Mouse (Mus musculus) left cerebral cortex, postnatal 25 days (tissue): ENCODE results near the gene Arx. TPM values are rescaled to one million over a fixed set of nuclear protein-coding genes. Genes with fewer than 3 reads are reported as not detected.
A peak's percentile ranks its signal among the peaks of the same experiment; 100 is the strongest.

Source experiments
- DNase-seq, 2 experiments: peaks; one replicate each; pipeline ENCODE4 v3.0.0; 2022; ENCODE audit warnings: low spot score in 2 of 2, mixed read lengths in 1 of 2
- intact Hi-C: fragments of 180-260 bp; cut with DNase I; formaldehyde crosslinking; loops from one replicate; pipeline ENCODE4 v1.15.1; 2025
- total RNA-seq, 2 experiments: library from RNA; stranded (reverse); gene quantifications; 2 replicates each; pipeline ENCODE4 v1.2.3; 2021

Gene Arx
- total RNA-seq, result 10 to 100 TPM; 18.2 to 19.8 TPM

- intact Hi-C loops, result loop anchor here (5.0 kb wide), 1 partner anchor 601 kb away; no protein-coding TSS in a partner anchor
These were observed at the start of gene Arx for GRCm38 (mm10) chrX:93286291-93286893. Gene Arx (plus strand): TSS chrX:93286445.

GRCm38 (mm10) chrX:93251329-93251728 is 34.9 kb upstream of the Arx start:
- intact Hi-C loops, result no loop called here
- DNase-seq, result no peak

More at GRCm38 (mm10) chrX:93286291-93286893, at the start of gene Arx:
- peak; percentile 55 to 65 for DNase-seq

- no peak for DNase-seq
- intact Hi-C loops, result no loop called here
These were observed 10.6 kb upstream of the Arx start for GRCm38 (mm10) chrX:93275689-93276088.

DNA sequence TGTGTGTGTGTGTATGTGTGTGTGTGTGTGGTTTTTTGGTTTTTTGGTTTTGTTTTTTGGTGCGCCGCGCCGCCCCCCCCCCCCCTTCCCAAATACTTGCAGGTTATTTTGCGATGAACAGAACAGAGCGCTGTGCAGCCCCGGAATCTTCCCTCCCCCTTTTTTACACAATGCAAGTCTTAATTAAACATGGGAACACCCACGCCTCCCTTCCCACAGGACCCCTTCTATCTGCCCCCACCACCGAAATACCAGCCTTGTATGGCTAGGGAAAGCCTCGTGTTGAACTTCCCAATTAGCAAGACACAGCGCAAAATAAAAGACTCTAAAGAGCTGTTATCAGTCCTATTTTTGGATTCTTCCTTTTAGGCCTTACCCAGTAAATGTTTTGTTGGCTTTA is 6.3 kb upstream of the Arx start:
- intact Hi-C loops, result loop anchor here (5.0 kb wide), 2 partner anchors 182 to 208 kb away; no protein-coding TSS in a partner anchor
- DNase-seq, result no peak

GRCm38 (mm10) chrX:93281028-93281723 is 5.1 kb upstream of the Arx start:
- intact Hi-C loops, result loop anchor here (5.0 kb wide), 2 partner anchors 181 to 209 kb away; no protein-coding TSS in a partner anchor
- DNase-seq, result peak; percentile 28 to 51

DNA sequence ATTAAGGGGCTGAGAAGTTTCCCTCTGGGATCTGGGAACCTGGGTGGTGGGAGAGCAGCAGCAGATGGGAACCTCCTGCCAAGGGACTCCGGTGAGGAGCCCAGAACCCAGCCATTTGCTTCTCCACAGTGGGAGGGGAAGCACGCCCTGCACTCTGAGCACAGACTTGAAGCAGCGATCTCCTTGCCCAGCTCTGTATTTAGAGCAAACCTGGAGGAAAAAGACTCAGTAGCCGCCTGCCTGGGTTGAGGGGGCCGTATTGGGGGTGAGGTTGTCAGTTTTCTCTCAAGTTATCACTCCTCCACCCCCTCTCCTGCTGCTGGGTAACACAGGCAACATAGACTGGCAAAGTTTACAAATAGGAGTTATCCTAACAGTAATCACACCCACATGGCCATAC is 4.5 kb upstream of the Arx start:
- intact Hi-C loops, result loop anchor here (5.0 kb wide), 2 partner anchors 181 to 209 kb away; no protein-coding TSS in a partner anchor
- DNase-seq, result no peak

DNA sequence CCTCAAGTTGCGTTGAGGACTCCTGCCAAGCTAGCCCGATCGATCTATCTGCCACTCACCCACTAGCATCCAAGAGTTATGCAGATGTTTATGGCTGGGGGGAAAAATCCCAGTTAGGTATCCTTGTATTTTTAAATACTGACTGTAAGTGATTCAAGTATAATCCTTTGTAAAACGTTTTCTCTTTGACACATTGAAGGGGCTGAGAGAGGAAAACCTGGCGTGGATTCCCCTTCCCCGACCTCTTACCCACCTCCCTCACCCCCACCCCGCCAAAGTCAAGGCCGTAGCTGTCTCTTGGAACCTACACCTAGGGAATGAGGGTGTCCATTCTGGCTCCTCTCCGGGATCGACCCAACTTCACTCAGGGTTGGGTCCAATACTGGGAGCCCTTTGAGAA is 1.2 kb upstream of the Arx start:
- DNase-seq, result no peak
- intact Hi-C loops, result loop anchor here (5.0 kb wide), 1 partner anchor 602 kb away; no protein-coding TSS in a partner anchor

- no peak for DNase-seq
- intact Hi-C loops, result loop anchor here (5.0 kb wide), 1 partner anchor 599 kb away; no protein-coding TSS in a partner anchor
These were observed 2.1 kb downstream of the Arx start for GRCm38 (mm10) chrX:93288339-93288738.

DNA sequence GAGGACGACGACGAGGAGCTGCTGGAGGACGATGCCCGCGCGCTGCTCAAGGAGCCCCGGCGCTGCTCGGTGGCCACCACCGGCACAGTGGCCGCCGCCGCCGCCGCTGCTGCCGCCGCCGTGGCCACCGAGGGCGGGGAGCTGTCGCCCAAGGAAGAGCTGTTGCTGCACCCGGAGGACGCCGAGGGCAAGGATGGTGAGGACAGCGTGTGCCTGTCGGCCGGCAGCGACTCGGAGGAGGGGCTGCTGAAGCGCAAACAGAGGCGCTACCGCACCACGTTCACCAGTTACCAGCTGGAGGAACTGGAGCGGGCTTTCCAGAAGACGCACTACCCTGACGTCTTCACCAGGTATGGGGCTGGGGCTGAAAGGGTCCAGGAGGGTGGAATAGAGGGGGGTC is 2.8 kb downstream of the Arx start:
- DNase-seq, result no peak
- intact Hi-C loops, result loop anchor here (5.0 kb wide), 1 partner anchor 598 kb away; no protein-coding TSS in a partner anchor

DNA sequence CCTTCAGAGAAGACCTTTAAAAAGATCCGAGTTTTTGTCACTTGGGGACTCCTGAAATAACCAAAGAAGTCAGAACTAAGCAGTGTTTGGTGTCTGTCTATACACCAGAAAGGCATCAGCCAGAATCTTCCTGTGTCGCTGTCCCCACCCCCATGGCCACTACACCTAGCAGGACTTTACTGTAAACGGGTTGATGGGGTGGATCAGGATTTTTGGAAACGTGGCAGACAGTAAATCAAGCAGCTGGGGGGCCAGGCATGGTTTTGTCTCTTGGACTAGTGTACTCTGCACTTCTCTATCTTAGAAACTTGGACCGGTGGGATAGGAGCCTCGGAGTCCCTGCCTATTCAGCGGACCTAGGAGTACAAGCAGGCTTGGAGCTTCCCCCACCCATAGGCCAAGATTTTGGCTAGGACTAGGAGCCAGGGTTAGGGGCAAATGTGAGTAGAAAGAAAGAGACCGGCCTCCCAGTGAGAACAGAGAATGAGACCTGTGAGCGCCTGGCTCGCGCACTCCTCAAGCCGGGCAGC is 3.7 kb downstream of the Arx start:
- intact Hi-C loops, result loop anchor here (5.0 kb wide), 1 partner anchor 597 kb away; no protein-coding TSS in a partner anchor
- DNase-seq, result peak in 1 of 2 experiments; percentile 14

DNA sequence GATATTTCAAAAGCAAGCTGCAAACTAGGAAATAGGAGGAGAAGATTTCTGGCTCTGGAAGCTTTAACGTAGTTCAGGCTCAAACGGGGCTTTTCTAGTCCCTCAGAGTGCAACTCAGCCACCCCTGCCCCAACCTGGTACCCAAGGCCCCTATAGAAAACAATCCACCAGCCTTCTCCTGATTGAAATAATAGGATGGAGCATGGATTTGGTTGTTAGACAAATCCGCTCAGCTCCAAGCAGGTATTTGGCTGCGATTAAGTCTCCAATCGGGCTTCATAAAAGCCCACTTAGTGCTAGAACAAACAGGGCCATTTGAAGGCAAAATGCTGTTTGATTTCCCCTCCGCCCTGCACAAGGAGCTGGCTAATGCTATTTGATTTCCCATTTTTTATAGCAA is 5.8 kb downstream of the Arx start:
- intact Hi-C loops, result no loop called here

GRCm38 (mm10) chrX:93294736-93295490 is 8.7 kb downstream of the Arx start:
- DNase-seq, result no peak
- intact Hi-C loops, result no loop called here

More for the DNA sequence above, 5.8 kb downstream of the Arx start:
- no peak for DNase-seq

- intact Hi-C loops, result no loop called here
- no peak for DNase-seq
These were observed 9.6 kb downstream of the Arx start for GRCm38 (mm10) chrX:93295819-93296218.

- DNase-seq, result peak in 1 of 2 experiments; percentile 5
- intact Hi-C loops, result no loop called here
These were observed 10.8 kb downstream of the Arx start for GRCm38 (mm10) chrX:93297001-93297441.

DNA sequence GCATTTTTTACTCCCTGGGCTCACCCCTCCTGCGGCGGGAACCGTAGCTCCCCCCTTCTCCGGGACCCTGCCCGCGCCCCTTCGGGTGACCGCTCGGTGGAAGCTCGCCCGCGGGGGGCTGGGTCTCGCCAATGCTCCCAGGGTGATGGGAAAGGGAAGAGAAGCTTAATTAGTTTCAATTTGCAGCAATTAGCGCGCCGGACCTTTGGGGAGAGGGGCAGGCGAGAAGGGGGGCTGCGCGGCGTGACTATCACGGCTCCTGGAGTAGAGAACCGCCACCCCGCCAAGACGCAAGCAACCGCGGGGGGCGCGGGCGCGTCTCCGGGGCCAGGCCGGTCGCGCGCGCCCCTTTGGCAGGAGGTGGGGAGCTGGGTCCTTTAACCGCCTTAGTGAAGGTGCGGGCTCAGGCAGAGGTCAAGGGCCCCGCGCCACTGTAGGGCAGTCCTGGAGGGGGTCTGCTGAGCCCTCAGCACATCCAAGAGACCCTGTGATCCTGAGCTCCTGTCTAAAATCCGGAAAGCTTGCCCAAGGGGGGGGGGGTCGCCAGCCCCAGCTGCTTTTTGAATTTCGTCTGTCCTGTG is 12.9 kb downstream of the Arx start:
- intact Hi-C loops, result no loop called here
- DNase-seq, result no peak

GRCm38 (mm10) chrX:93299771-93300170 is 13.5 kb downstream of the Arx start:
- no peak for DNase-seq
- intact Hi-C loops, result loop anchor here (10.0 kb wide), 1 partner anchor 255 kb away; no protein-coding TSS in a partner anchor

DNA sequence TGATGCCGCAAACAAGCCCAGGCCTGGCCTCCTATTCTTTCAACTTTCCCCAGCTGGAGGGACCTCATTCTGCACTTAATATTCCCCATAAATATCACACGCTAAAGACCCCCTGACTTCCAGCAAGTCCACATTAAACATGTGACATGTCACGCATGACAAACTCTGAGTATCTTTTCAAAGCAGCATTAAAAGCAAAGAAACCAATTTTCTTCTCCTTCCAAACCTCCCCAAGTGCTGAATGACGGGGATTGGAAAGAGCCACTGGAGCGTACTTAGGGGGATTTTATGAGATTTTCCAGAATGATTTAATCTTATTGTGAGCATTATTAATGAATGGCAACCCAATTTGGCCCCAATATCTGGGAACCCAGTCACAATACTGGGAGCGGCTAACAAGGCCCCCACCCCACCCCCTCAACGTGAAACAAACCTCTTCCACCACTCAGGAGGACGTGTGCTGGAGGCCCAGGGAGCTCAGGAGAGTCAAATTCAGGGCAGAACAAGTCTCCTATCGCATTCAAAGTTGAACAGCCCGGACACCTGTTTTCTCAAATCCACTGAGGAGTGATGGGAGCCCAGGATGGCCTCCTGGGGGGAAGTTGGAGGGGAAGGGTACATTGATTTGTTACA is 14.1 kb downstream of the Arx start:
- no peak for DNase-seq
- intact Hi-C loops, result loop anchor here (10.0 kb wide), 1 partner anchor 255 kb away; no protein-coding TSS in a partner anchor

DNA sequence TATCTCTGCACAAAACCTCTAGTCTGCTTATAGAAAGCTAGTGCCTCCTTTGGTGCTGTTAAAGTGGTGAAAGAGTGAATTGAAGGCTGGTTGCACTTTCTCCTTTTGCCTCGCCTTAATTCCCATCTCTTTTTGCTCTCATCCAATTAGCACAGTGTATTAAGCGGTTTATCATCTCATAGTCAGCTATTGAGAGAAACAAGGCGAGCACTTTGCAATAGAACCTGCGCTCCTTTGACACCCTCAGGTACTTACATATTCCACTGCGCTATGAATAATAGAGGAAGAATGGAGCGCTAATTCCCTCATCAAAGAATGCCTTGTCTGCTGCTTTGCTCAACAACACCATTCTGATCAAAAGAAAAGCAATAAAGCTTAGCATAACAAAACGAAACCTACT is 15.6 kb downstream of the Arx start:
- intact Hi-C loops, result loop anchor here (10.0 kb wide), 1 partner anchor 253 kb away; no protein-coding TSS in a partner anchor
- no peak for DNase-seq

DNA sequence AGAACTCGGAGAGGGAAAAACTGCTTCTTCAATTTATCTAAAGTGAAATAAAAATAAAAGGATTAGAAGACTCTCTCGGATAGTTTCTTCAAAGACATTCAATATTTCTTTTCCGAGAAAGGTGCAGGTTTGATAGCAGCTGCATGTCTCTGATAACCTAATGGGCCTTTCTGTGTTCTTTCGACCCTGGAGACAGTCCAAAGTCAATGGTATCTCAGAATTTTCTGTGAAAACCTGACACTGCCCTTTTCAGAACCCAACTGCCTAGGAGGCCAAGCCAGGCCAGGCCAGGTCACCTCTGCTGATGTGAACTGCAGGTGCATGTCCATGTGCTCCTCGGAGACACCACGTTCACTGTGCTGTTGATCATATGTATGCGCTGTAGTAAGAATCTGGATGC is 19.5 kb downstream of the Arx start:
- intact Hi-C loops, result loop anchor here (10.0 kb wide), 1 partner anchor 249 kb away; no protein-coding TSS in a partner anchor
- DNase-seq, result no peak
